Mouse (Mus musculus): Measurements from ENCODE around the gene Gm48551. TPM values are rescaled to one million over a fixed set of nuclear protein-coding genes. Genes with fewer than 3 reads are reported as not detected.

Gene Gm48551
- polyA plus RNA-seq, 1 experiment from 2014 or later, result 1.9 TPM

- Histone ChIP-seq H3K4me2 (peak overlapping the region; percentile 51), H3K27me3 (replicated peaks) (no peaks in the 10 kb centered on the region), H3K4me1 (replicated peaks) (peaks cover 100% of the 10 kb centered on the region), H3K36me3 (peaks cover 10% of the 10 kb centered on the region; the same call in 1 of the 2 replicates), H3K9me3 (replicated peaks) (no peaks in the 10 kb centered on the region), H3K9ac (peak overlapping the region; percentile 54), H3K4me3 (no peak overlapping the region), H3K27ac (ENCODE audit: poor library complexity, severe bottlenecking) (peak overlapping the region; percentile 92)
- ATAC-seq (ENCODE audit: insufficient number of reproducible peaks, low FRiP score), result no peak
- WGBS, result 31% methylated on average over 26 of the region's 26 CpGs
These were observed 29.3 kb downstream of the Gm48551 start for GRCm38 (mm10) chr10:81413310-81414261.

GRCm38 (mm10) chr10:81414682-81415081, 30.4 kb downstream of the Gm48551 start:
- H3K27ac ChIP-seq (ENCODE audit: poor library complexity, severe bottlenecking), result peak overlapping the region; percentile 92
- H3K4me1 ChIP-seq (replicated peaks), result peaks cover 98% of the 10 kb centered on the region
- H3K9ac ChIP-seq, result peak overlapping the region; percentile 54; the same call in 1 of the 2 replicates
- no peaks in the 10 kb centered on the region for H3K27me3 ChIP-seq (replicated peaks)
- peaks cover 18% of the 10 kb centered on the region for H3K36me3 ChIP-seq
- H3K4me2 ChIP-seq, result no peak overlapping the region; the same call in 1 of the 2 replicates
- H3K9me3 ChIP-seq (replicated peaks), result no peaks in the 10 kb centered on the region
- ATAC-seq (ENCODE audit: insufficient number of reproducible peaks, low FRiP score), result no peak
- H3K4me3 ChIP-seq, result no peak overlapping the region

GRCm38 (mm10) chr10:81415146-81415545, 30.9 kb downstream of the Gm48551 start:
- no peak for ATAC-seq (ENCODE audit: insufficient number of reproducible peaks, low FRiP score)
- Histone ChIP-seq H3K9me3 (replicated peaks) (no peaks in the 10 kb centered on the region), H3K4me2 (no peak overlapping the region), H3K4me3 (no peak overlapping the region), H3K27me3 (replicated peaks) (no peaks in the 10 kb centered on the region), H3K27ac (ENCODE audit: poor library complexity, severe bottlenecking) (no peak overlapping the region; the same call in 1 of the 2 replicates), H3K4me1 (replicated peaks) (peaks cover 93% of the 10 kb centered on the region), H3K9ac (0 out of 2 replicates have a peak overlapping the region, but pooled peaks have one; percentile 54), H3K36me3 (peaks cover 23% of the 10 kb centered on the region)
- whole genome bisulfite sequencing, result 76% methylated on average over 5 of the region's 5 CpGs

GRCm38 (mm10) chr10:81415549-81416310, 31.5 kb downstream of the Gm48551 start:
- no peak for ATAC-seq (ENCODE audit: insufficient number of reproducible peaks, low FRiP score)
- WGBS, result 66% methylated on average over 17 of the region's 17 CpGs
- H3K4me3 ChIP-seq, result no peak overlapping the region
- no peaks in the 10 kb centered on the region for H3K9me3 ChIP-seq (replicated peaks)
- H3K4me2 ChIP-seq, result no peak overlapping the region
- H3K36me3 ChIP-seq, result peaks cover 28% of the 10 kb centered on the region
- no peak overlapping the region for H3K27ac ChIP-seq (ENCODE audit: poor library complexity, severe bottlenecking)
- no peaks in the 10 kb centered on the region for H3K27me3 ChIP-seq (replicated peaks)
- H3K4me1 ChIP-seq (replicated peaks), result peaks cover 87% of the 10 kb centered on the region
- 0 out of 2 replicates have a peak overlapping the region, but pooled peaks have one; percentile 37 for H3K9ac ChIP-seq

- peaks cover 29% of the 10 kb centered on the region for H3K36me3 ChIP-seq
- H3K27ac ChIP-seq (ENCODE audit: poor library complexity, severe bottlenecking), result peak overlapping the region; percentile 41; the same call in 1 of the 2 replicates
- peaks cover 79% of the 10 kb centered on the region for H3K4me1 ChIP-seq (replicated peaks)
- peak overlapping the region; percentile 41 for H3K4me3 ChIP-seq
- H3K27me3 ChIP-seq (replicated peaks), result no peaks in the 10 kb centered on the region
- H3K9ac ChIP-seq, result peak overlapping the region; percentile 60
- peak overlapping the region; percentile 79 for H3K4me2 ChIP-seq
- ATAC-seq (ENCODE audit: insufficient number of reproducible peaks, low FRiP score), result peak; percentile 51
- H3K9me3 ChIP-seq (replicated peaks), result no peaks in the 10 kb centered on the region
- WGBS, result 1% methylated on average over 21 of the region's 26 CpGs
These were observed 32.4 kb downstream of the Gm48551 start for GRCm38 (mm10) chr10:81416581-81417226.

- Histone ChIP-seq H3K27me3 (replicated peaks) (no peaks in the 10 kb centered on the region), H3K36me3 (peaks cover 29% of the 10 kb centered on the region), H3K4me2 (peak overlapping the region; percentile 79), H3K9me3 (replicated peaks) (no peaks in the 10 kb centered on the region), H3K4me3 (peak overlapping the region; percentile 41), H3K9ac (peak overlapping the region; percentile 60), H3K4me1 (replicated peaks) (peaks cover 78% of the 10 kb centered on the region), H3K27ac (ENCODE audit: poor library complexity, severe bottlenecking) (peak overlapping the region; percentile 41; the same call in 1 of the 2 replicates)
- WGBS, result 47% methylated on average over 12 of the region's 12 CpGs
- ATAC-seq (ENCODE audit: insufficient number of reproducible peaks, low FRiP score), result no peak
These were observed 33.3 kb downstream of the Gm48551 start for GRCm38 (mm10) chr10:81417227-81418215.

- no peak for ATAC-seq (ENCODE audit: insufficient number of reproducible peaks, low FRiP score)
- Histone ChIP-seq H3K9me3 (replicated peaks) (no peaks in the 10 kb centered on the region), H3K4me1 (replicated peaks) (peaks cover 69% of the 10 kb centered on the region), H3K27me3 (replicated peaks) (no peaks in the 10 kb centered on the region), H3K36me3 (peaks cover 29% of the 10 kb centered on the region), H3K4me3 (no peak overlapping the region), H3K4me2 (no peak overlapping the region), H3K27ac (ENCODE audit: poor library complexity, severe bottlenecking) (no peak overlapping the region), H3K9ac (0 out of 2 replicates have a peak overlapping the region, but pooled peaks have one; percentile 13)
- 44% methylated on average over 11 of the region's 11 CpGs for WGBS
These were observed 34.2 kb downstream of the Gm48551 start for GRCm38 (mm10) chr10:81418216-81419070.

GRCm38 (mm10) chr10:81419111-81419928, 35.1 kb downstream of the Gm48551 start:
- Histone ChIP-seq H3K4me2 (no peak overlapping the region), H3K4me1 (replicated peaks) (peaks cover 67% of the 10 kb centered on the region), H3K27me3 (replicated peaks) (no peaks in the 10 kb centered on the region), H3K36me3 (peaks cover 29% of the 10 kb centered on the region), H3K27ac (ENCODE audit: poor library complexity, severe bottlenecking) (no peak overlapping the region), H3K9me3 (replicated peaks) (no peaks in the 10 kb centered on the region), H3K9ac (no peak overlapping the region), H3K4me3 (no peak overlapping the region)
- WGBS, result 87% methylated on average over 10 of the region's 10 CpGs
- ATAC-seq (ENCODE audit: insufficient number of reproducible peaks, low FRiP score), result no peak

Data from heart, embryonic 12.5 days (tissue).